Mouse (Mus musculus): ENCODE measurements around the gene Defb47. TPM values are rescaled to one million over a fixed set of nuclear protein-coding genes. Genes with fewer than 3 reads are reported as not detected.

Gene Defb47
- polyA plus RNA-seq, 1 experiment from 2014 or later = not detected

Other genes starting within 250 kb of the Defb47 start
- 13.4 and 16.2 TPM in 2 replicates for gene Ints6, start 236.9 kb upstream of the Defb47 start, polyA plus RNA-seq (2015; fragmentation: Nextera tagmentation; extraction: Ambion mirVana)
- gene Wdfy2, start 160.4 kb upstream of the Defb47 start, polyA plus RNA-seq (2015; fragmentation: Nextera tagmentation; extraction: Ambion mirVana) = 8.4 and 8.8 TPM in 2 replicates
- not detected in 2 replicates for gene Defb48, start 13.6 kb upstream of the Defb47 start, polyA plus RNA-seq (2015; fragmentation: Nextera tagmentation; extraction: Ambion mirVana)
- gene Defb43, start 13.7 kb downstream of the Defb47 start, polyA plus RNA-seq (2015; fragmentation: Nextera tagmentation; extraction: Ambion mirVana) = not detected in 2 replicates
- gene Defb42, start 48.9 kb downstream of the Defb47 start, polyA plus RNA-seq (2015; fragmentation: Nextera tagmentation; extraction: Ambion mirVana) = not detected in 2 replicates
- gene Defb30, start 51.9 kb downstream of the Defb47 start, polyA plus RNA-seq (2015; fragmentation: Nextera tagmentation; extraction: Ambion mirVana) = not detected in 2 replicates